Mouse (Mus musculus): Measurements from ENCODE around the gene Trappc1.
"Not testable (repeated sequence)": the region's sequence is repeated elsewhere in the genome, so short reads cannot be mapped to it uniquely, and the experiment has no call there.

DNA sequence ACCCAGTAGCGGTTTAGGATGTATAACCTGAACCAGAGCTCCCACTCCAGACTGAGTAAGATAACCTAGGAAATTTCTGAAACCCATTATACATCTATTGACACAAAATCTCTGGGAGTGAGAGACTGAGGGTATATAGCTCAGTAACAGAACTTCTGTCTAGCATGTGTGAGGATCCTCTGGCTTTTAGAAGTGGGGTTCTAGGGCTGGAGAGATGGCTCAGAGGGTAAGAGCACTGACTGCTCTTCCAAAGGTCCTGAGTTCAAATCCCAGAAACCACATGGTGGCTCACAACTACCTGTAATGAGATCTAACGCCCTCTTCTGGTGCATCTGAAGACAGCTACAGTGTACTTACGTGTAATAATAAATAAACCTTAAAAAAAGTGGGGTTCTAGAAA lies 5.8 kb upstream of the Trappc1 start:
- TF ChIP-seq CTCF (IDR thresholded peaks at IDR 0.05; ENCODE audit: low read depth, low read length); GATA1 (IDR thresholded peaks at IDR 0.05; ENCODE audit: borderline replicate concordance, low read length): not testable (repeated sequence)

Measured in G1E (cell line).